Mouse (Mus musculus): Measurements from ENCODE around the gene Ikzf3.

DNA sequence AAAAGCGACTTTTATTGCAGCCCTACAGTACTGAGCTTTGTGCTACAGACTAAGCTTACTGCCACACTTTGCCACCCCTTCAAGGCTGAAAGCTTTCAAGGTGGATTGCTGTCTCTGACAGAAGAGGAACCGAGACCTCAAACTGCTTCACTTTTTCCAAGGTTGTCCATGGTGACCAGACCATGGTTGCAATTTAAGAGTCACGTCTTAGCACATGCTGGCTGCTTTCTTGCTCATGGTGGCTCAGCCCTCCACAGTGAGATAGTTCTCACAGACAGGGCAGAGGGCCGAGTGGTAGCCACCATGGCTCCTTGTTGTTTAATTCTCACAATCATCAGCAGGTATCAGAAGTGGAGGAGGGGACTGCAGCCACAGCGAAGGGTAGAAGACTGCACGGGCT is 75.0 kb downstream of the Ikzf3 start:
- no peak for TF ChIP-seq CTCF (IDR thresholded peaks at IDR 0.05)
- no peak for TF ChIP-seq EP300 (IDR thresholded peaks at IDR 0.05)

Data from lung, postnatal 0 days (tissue).